7 mouse cellular contexts compared by ENCODE assay signal in genomic region chr7:4923586-4924364, GRCm38 (mm10). TPM values are rescaled to one million over a fixed set of nuclear protein-coding genes. Genes with fewer than 3 reads are reported as not detected.
DNase-seq lines count a peak whose midpoint lies in the region; ATAC-seq and TF ChIP-seq lines count a peak whose summit lies in the region.

No protein-coding gene starts in this region.

- DNase-seq in adrenal gland, postnatal 14 days = peak; percentile 83
- DNase-seq in kidney, postnatal 14 days = peak; percentile 62
- DNase-seq in lung, postnatal 0 days (ENCODE audit: low spot score) = peak; percentile 64
- peak; percentile 56 to 64 for DNase-seq in right cerebral cortex, adult 2 months (ENCODE audit: low spot score in 2 of 2)

- no peaks in the 10 kb centered on the region for H3K27me3 ChIP-seq in ES-Bruce4 (ENCODE audit: control insufficient read depth, insufficient read depth, low read length, poor library complexity, severe bottlenecking)
- no peaks in the 10 kb centered on the region for H3K27me3 ChIP-seq in embryonic facial prominence, embryonic 15.5 days
- no peaks in the 10 kb centered on the region for H3K27me3 ChIP-seq in heart, embryonic 15.5 days
- 0 out of 2 replicates have a peak, but pooled peaks cover 3% of the 10 kb centered on the region for H3K27me3 ChIP-seq in lung, postnatal 0 days (replicated peaks; ENCODE audit: insufficient read depth, low read length)

- no peak for ATAC-seq in embryonic facial prominence, embryonic 15.5 days (ENCODE audit: insufficient number of reproducible peaks, low FRiP score, low TSS enrichment, low read depth)
- no peak for ATAC-seq in heart, embryonic 15.5 days (replicated peaks; ENCODE audit: insufficient number of reproducible peaks, insufficient read depth, low FRiP score, low read depth)
- ATAC-seq in lung, postnatal 0 days = peak; percentile 11

- no peaks in the 10 kb centered on the region for H3K36me3 ChIP-seq in ES-Bruce4 (ENCODE audit: control insufficient read depth, insufficient read depth, low read length, poor library complexity, severe bottlenecking)
- peaks cover 24% of the 10 kb centered on the region for H3K36me3 ChIP-seq in embryonic facial prominence, embryonic 15.5 days
- H3K36me3 ChIP-seq in heart, embryonic 15.5 days = peaks cover 22% of the 10 kb centered on the region
- H3K36me3 ChIP-seq in lung, postnatal 0 days (ENCODE audit: insufficient read depth, low read length) = peaks cover 16% of the 10 kb centered on the region

- TF ChIP-seq POLR2A in ES-Bruce4 (IDR thresholded peaks at IDR 0.05; ENCODE audit: insufficient read depth, low read length) = no peak

- H3K4me2 ChIP-seq in embryonic facial prominence, embryonic 15.5 days (replicated peaks) = peak overlapping the region; percentile 59
- peak overlapping the region; percentile 85 for H3K4me2 ChIP-seq in heart, embryonic 15.5 days
- H3K4me2 ChIP-seq in lung, postnatal 0 days (replicated peaks; ENCODE audit: low read depth, low read length) = peak overlapping the region; percentile 48

- no peak overlapping the region for H3K27ac ChIP-seq in ES-Bruce4 (ENCODE audit: insufficient read depth, low read length)
- H3K27ac ChIP-seq in embryonic facial prominence, embryonic 15.5 days (replicated peaks) = peak overlapping the region; percentile 91
- H3K27ac ChIP-seq in heart, embryonic 15.5 days = peak overlapping the region; percentile 75
- peak overlapping the region; percentile 70 for H3K27ac ChIP-seq in lung, postnatal 0 days (ENCODE audit: low read length)

- H3K4me1 ChIP-seq in ES-Bruce4 (ENCODE audit: control insufficient read depth, insufficient read depth, low read length) = no peaks in the 10 kb centered on the region
- peaks cover 51% of the 10 kb centered on the region for H3K4me1 ChIP-seq in embryonic facial prominence, embryonic 15.5 days
- H3K4me1 ChIP-seq in heart, embryonic 15.5 days (replicated peaks) = peaks cover 60% of the 10 kb centered on the region
- H3K4me1 ChIP-seq in lung, postnatal 0 days (ENCODE audit: insufficient read depth, low read depth, low read length) = peaks cover 19% of the 10 kb centered on the region

- peak overlapping the region; percentile 47 for H3K4me3 ChIP-seq in ES-Bruce4 (ENCODE audit: low read depth, low read length)
- H3K4me3 ChIP-seq in embryonic facial prominence, embryonic 15.5 days (replicated peaks) = peak overlapping the region; percentile 34
- peak overlapping the region; percentile 42 for H3K4me3 ChIP-seq in heart, embryonic 15.5 days
- no peak overlapping the region for H3K4me3 ChIP-seq in lung, postnatal 0 days (ENCODE audit: low read depth, low read length)

- 5% methylated on average over 37 of the region's 37 CpGs for WGBS in embryonic facial prominence, embryonic 15.5 days
- 4% methylated on average over 37 of the region's 37 CpGs for WGBS in heart, embryonic 15.5 days
- 8% methylated on average over 33 of the region's 37 CpGs for WGBS in lung, postnatal 0 days

- H3K9ac ChIP-seq in ES-Bruce4 (ENCODE audit: low read depth, poor library complexity, severe bottlenecking) = peak overlapping the region; percentile 56
- H3K9ac ChIP-seq in embryonic facial prominence, embryonic 15.5 days = peak overlapping the region; percentile 5; the same call in 1 of the 2 replicates
- peak overlapping the region; percentile 8 for H3K9ac ChIP-seq in heart, embryonic 15.5 days
- 0 out of 2 replicates have a peak overlapping the region, but pooled peaks have one; percentile 29 for H3K9ac ChIP-seq in lung, postnatal 0 days (replicated peaks; ENCODE audit: low read depth)

- TF ChIP-seq CTCF in ES-Bruce4 (IDR thresholded peaks at IDR 0.05; ENCODE audit: low read depth, low read length) = no peak
- peak; percentile 70 for TF ChIP-seq CTCF in lung, postnatal 0 days (IDR thresholded peaks at IDR 0.05)

- H3K9me3 ChIP-seq in ES-Bruce4 (replicated peaks; ENCODE audit: control insufficient read depth, insufficient read depth, low read length, poor library complexity, severe bottlenecking) = no peaks in the 10 kb centered on the region
- H3K9me3 ChIP-seq in embryonic facial prominence, embryonic 15.5 days (replicated peaks) = no peaks in the 10 kb centered on the region
- no peaks in the 10 kb centered on the region for H3K9me3 ChIP-seq in heart, embryonic 15.5 days (replicated peaks)
- no peaks in the 10 kb centered on the region for H3K9me3 ChIP-seq in lung, postnatal 0 days (ENCODE audit: low read length)

- TF ChIP-seq EP300 in ES-Bruce4 (IDR thresholded peaks at IDR 0.05; ENCODE audit: insufficient read depth, low read depth, low read length) = no peak
- no peak for TF ChIP-seq EP300 in lung, postnatal 0 days (IDR thresholded peaks at IDR 0.05)

RNA-seq across cellular contexts. Expression of gene Ssc5d, which starts 1.8 kb away (rescaled TPM):
- 1.5 and 2.0 TPM in 2 replicates for polyA plus RNA-seq in ES-Bruce4 (2011; ENCODE audit: insufficient read depth, insufficient read length, low read depth, missing spikeins)
- 3.9 and 5.0 TPM in 2 replicates for total RNA-seq in adrenal gland, postnatal 14 days (2021)
- polyA plus RNA-seq in embryonic facial prominence, embryonic 15.5 days (2015; fragmentation: Nextera tagmentation; extraction: Ambion mirVana) = 4.7 and 5.5 TPM in 2 replicates
- 2.6 and 3.3 TPM in 2 replicates for polyA plus RNA-seq in heart, embryonic 15.5 days (2015; fragmentation: Nextera tagmentation; extraction: Ambion mirVana)
- 1.4 and 1.7 TPM in 2 replicates for polyA plus RNA-seq in lung, postnatal 0 days (2015; fragmentation: Nextera tagmentation; extraction: Ambion mirVana)

RNA-seq across cellular contexts. Expression of gene Nat14, which starts 1.9 kb away (rescaled TPM):
- polyA plus RNA-seq in ES-Bruce4 (2011; ENCODE audit: insufficient read depth, insufficient read length, low read depth, missing spikeins) = 2.2 and 3.3 TPM in 2 replicates
- total RNA-seq in adrenal gland, postnatal 14 days (2021) = 6.6 and 8.1 TPM in 2 replicates
- 5.1 and 5.5 TPM in 2 replicates for polyA plus RNA-seq in embryonic facial prominence, embryonic 15.5 days (2015; fragmentation: Nextera tagmentation; extraction: Ambion mirVana)
- polyA plus RNA-seq in heart, embryonic 15.5 days (2015; fragmentation: Nextera tagmentation; extraction: Ambion mirVana) = 4.2 and 5.3 TPM in 2 replicates
- polyA plus RNA-seq in lung, postnatal 0 days (2015; fragmentation: Nextera tagmentation; extraction: Ambion mirVana) = 1.1 and 2.3 TPM in 2 replicates

RNA-seq across cellular contexts. Expression of gene Zfp628, which starts 8.8 kb away (rescaled TPM):
- polyA plus RNA-seq in ES-Bruce4 (2011; ENCODE audit: insufficient read depth, insufficient read length, low read depth, missing spikeins) = 5.0 and 5.4 TPM in 2 replicates
- total RNA-seq in adrenal gland, postnatal 14 days (2021) = 13.7 and 16.2 TPM in 2 replicates
- polyA plus RNA-seq in embryonic facial prominence, embryonic 15.5 days (2015; fragmentation: Nextera tagmentation; extraction: Ambion mirVana) = 4.1 and 4.9 TPM in 2 replicates
- polyA plus RNA-seq in heart, embryonic 15.5 days (2015; fragmentation: Nextera tagmentation; extraction: Ambion mirVana) = 2.1 and 3.0 TPM in 2 replicates
- polyA plus RNA-seq in lung, postnatal 0 days (2015; fragmentation: Nextera tagmentation; extraction: Ambion mirVana) = 2.7 TPM in 2 replicates

RNA-seq across cellular contexts. Expression of gene Gm36210, which starts 17.5 kb away (rescaled TPM):
- polyA plus RNA-seq in ES-Bruce4 (2011; ENCODE audit: insufficient read depth, insufficient read length, low read depth, missing spikeins) = 1.1 TPM in 2 replicates
- total RNA-seq in adrenal gland, postnatal 14 days (2021) = 0.26 TPM in 1 of 2 replicates, not detected in the other
- not detected in 2 replicates for polyA plus RNA-seq in embryonic facial prominence, embryonic 15.5 days (2015; fragmentation: Nextera tagmentation; extraction: Ambion mirVana)
- not detected in 2 replicates for polyA plus RNA-seq in heart, embryonic 15.5 days (2015; fragmentation: Nextera tagmentation; extraction: Ambion mirVana)
- polyA plus RNA-seq in lung, postnatal 0 days (2015; fragmentation: Nextera tagmentation; extraction: Ambion mirVana) = not detected in 2 replicates

RNA-seq across cellular contexts. Expression of gene Sbk2, which starts 40.4 kb away (rescaled TPM):
- polyA plus RNA-seq in ES-Bruce4 (2011; ENCODE audit: insufficient read depth, insufficient read length, low read depth, missing spikeins) = 0.48 and 1.0 TPM in 2 replicates
- 0.63 TPM in 1 of 2 replicates, not detected in the other for total RNA-seq in adrenal gland, postnatal 14 days (2021)
- polyA plus RNA-seq in embryonic facial prominence, embryonic 15.5 days (2015; fragmentation: Nextera tagmentation; extraction: Ambion mirVana) = 0.32 and 1.1 TPM in 2 replicates
- 4.8 and 5.3 TPM in 2 replicates for polyA plus RNA-seq in heart, embryonic 15.5 days (2015; fragmentation: Nextera tagmentation; extraction: Ambion mirVana)
- 0.19 and 0.26 TPM in 2 replicates for polyA plus RNA-seq in lung, postnatal 0 days (2015; fragmentation: Nextera tagmentation; extraction: Ambion mirVana)

Comparison
In these comparisons a context has a peak if more than half of its experiments do, and no peak if none do; other contexts are left out.
1. H3K9ac ChIP-seq: peak in every context shown above with its lines; median percentile 56 in ES-Bruce4; 29 in lung, postnatal 0 days; 8 in heart, embryonic 15.5 days; 5 in embryonic facial prominence, embryonic 15.5 days.